Mouse (Mus musculus) megakaryocyte-erythroid progenitor cell, adult 5 weeks (primary cell): Measurements from ENCODE around the gene Grin2b. TPM values are rescaled to one million over a fixed set of nuclear protein-coding genes. Genes with fewer than 3 reads are reported as not detected.

Experiments used
- polyA plus RNA-seq: library from polyadenylated mRNA; stranded (reverse); fragments of >175 nt; gene quantifications from 2 replicates; pipeline ENCODE4 v1.2.3, GENCODE M21; 2012

Grin2b gene
- not detected in 2 replicates for polyA plus RNA-seq

GRCm38 (mm10) chr6:136173191-136173896 is at the start of gene Grin2b:
Grin2b (minus strand) TSS chr6:136173511.

Other genes starting within 250 kb of the Grin2b start
- 0.10 TPM in 1 of 2 replicates, not detected in the other for gene Gm8994, start 154.0 kb upstream of the Grin2b start, polyA plus RNA-seq
- not detected in 2 replicates for gene E330021D16Rik, start 242.1 kb upstream of the Grin2b start, polyA plus RNA-seq